Mouse (Mus musculus): ENCODE data around the gene Cutc.

DNA sequence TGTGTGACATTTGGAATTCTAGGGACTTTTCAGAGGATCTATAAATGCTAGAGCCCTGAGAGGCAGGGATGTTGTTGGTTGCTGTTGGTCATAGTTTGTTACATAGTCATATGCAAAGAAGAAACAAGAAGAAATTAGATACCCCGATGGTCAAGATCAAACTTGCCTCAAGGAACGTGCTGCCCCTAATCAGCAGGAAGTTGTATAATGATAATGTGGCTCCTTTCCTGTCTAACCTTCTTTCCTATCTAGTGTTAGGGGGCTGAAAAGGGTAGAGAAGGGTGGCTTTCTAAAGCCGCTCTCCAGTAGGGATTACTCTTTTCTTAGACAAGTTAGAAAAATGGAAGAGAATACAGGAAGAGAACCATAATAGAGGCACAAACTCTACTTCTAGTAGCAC is 7.1 kb upstream of the Cutc start:
- TF ChIP-seq EP300 (optimal IDR thresholded peaks at IDR 0.05), result no peak
- no peak for TF ChIP-seq CTCF (IDR thresholded peaks at IDR 0.05; ENCODE audit: low read depth)

Data from stomach, postnatal 0 days (tissue).